Mouse (Mus musculus) forebrain, postnatal 0 days (tissue): ENCODE results near the gene Mocs3. TPM values are rescaled to one million over a fixed set of nuclear protein-coding genes. Genes with fewer than 3 reads are reported as not detected.

Source experiments
- ATAC-seq: fragments of 200-750 bp; cut with Nextera tagmentation; 2 replicates; pipeline ENCODE4 v1.8.0; 2017; ENCODE audit warnings: mild to moderate bottlenecking, moderate library complexity
- DNase-seq: peaks from one replicate; pipeline ENCODE4 v3.0.0-alpha.2; 2015
- H3K27ac ChIP-seq: fragments of 300-500 bp; sonication (generic); 2 replicates; pipeline ENCODE4 v1.5.1; 2014; ENCODE audit warnings: low read depth, mild to moderate bottlenecking, antibody characterized with exemption, low read length, moderate library complexity, mixed read lengths
- H3K27me3 ChIP-seq: fragments of 300-500 bp; sonication (generic); 2 replicates; pipeline ENCODE4 v1.6.1; 2014; ENCODE audit warnings: mild to moderate bottlenecking, low read length, mixed read lengths; ENCODE audit not compliant: insufficient read depth
- H3K36me3 ChIP-seq: fragments of 300-500 bp; sonication (generic); 2 replicates; pipeline ENCODE4 v1.6.1; 2014; ENCODE audit warnings: mild to moderate bottlenecking, moderate library complexity; ENCODE audit not compliant: insufficient read depth
- H3K4me1 ChIP-seq: fragments of 300-500 bp; sonication (generic); 2 replicates; pipeline ENCODE4 v1.6.1; 2014; ENCODE audit warnings: antibody characterized with exemption; ENCODE audit not compliant: insufficient read depth
- H3K4me2 ChIP-seq: fragments of 300-500 bp; sonication (generic); 2 replicates; pipeline ENCODE4 v1.6.1; 2014; ENCODE audit warnings: low read depth, mild to moderate bottlenecking, moderate library complexity
- H3K4me3 ChIP-seq: fragments of 300-500 bp; sonication (generic); 2 replicates; pipeline ENCODE4 v1.5.1; 2014; ENCODE audit warnings: low read depth, low read length, mixed read lengths
- H3K9ac ChIP-seq: fragments of 300-500 bp; sonication (generic); 2 replicates; pipeline ENCODE4 v1.6.1; 2014; ENCODE audit warnings: mild to moderate bottlenecking
- H3K9me3 ChIP-seq: fragments of 300-500 bp; sonication (generic); 2 replicates; pipeline ENCODE4 v1.6.1; 2016; ENCODE audit warnings: low read length
- CTCF ChIP-seq: sonication (generic); IDR thresholded peaks from 2 replicates; pipeline ENCODE4 v1.5.1; 2016; ENCODE audit warnings: antibody characterized with exemption, control low read depth, low read depth
- WGBS: fragments of 180-500 bp; shearing (Covaris S2); extraction: QIAGEN DNeasy Blood & Tissue Kit; methylation state at CpG from one replicate; pipeline ENCODE4 v1.1.7; 2014; 5-methylcytosine and 5-hydroxymethylcytosine counted together
- polyA plus RNA-seq: library from polyadenylated mRNA; unstranded; fragments of >200 nt; fragmentation: Nextera tagmentation; extraction: Ambion mirVana; gene quantifications from 2 replicates; pipeline ENCODE4 v1.2.1, GENCODE M21; 2015
- total RNA-seq: library from RNA; depleted of rRNA; stranded (reverse); fragments of >200 nt; gene quantifications from 2 replicates; pipeline ENCODE4 v1.2.3, GENCODE M21; 2014

The Mocs3 gene
- total and polyA plus RNA-seq, 2 experiments from 2014 or later, result 9.9 to 23.1 TPM

DNA sequence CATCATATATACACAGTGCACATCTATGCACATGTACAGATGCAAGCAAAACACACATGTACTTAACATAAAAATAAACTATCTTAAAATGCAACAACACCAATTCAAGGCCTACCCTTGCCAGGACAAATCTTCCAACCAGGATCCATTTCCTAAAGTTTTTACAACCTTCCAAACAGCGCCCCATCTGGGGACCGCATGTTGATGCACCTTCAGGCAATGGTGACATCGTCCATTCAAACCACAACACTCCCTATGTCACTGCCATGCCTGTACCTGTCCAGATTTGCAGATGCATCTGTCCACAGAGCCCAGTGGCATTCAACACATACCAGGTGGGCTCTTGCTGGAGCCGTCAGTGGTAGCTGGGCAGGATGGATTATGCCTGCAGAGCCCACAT, 12.9 kb downstream of the Mocs3 start:
- Histone ChIP-seq H3K9me3 (no peaks in the 10 kb centered on the region), H3K9ac (no peak overlapping the region), H3K4me1 (0 out of 2 replicates have a peak, but pooled peaks cover under 1% of the 10 kb centered on the region), H3K27me3 (no peaks in the 10 kb centered on the region), H3K4me3 (no peak overlapping the region), H3K36me3 (no peaks in the 10 kb centered on the region), H3K27ac (no peak overlapping the region), H3K4me2 (no peak overlapping the region)
- no peak for TF ChIP-seq CTCF
- 81% methylated on average over 4 of the region's 4 CpGs for WGBS
- DNase-seq (no peak), ATAC-seq (no peak)

GRCm38 (mm10) chr2:168245571-168245970, 15.1 kb downstream of the Mocs3 start:
- WGBS, result 33% methylated on average over 8 of the region's 8 CpGs

GRCm38 (mm10) chr2:168248167-168248855, 17.9 kb downstream of the Mocs3 start:
- peak; percentile 80 for ATAC-seq
- Histone ChIP-seq H3K4me2 (no peak overlapping the region), H3K9me3 (no peaks in the 10 kb centered on the region), H3K4me1 (0 out of 2 replicates have a peak, but pooled peaks cover 4% of the 10 kb centered on the region), H3K27me3 (no peaks in the 10 kb centered on the region), H3K27ac (peak overlapping the region; percentile 79), H3K4me3 (no peak overlapping the region), H3K36me3 (no peaks in the 10 kb centered on the region), H3K9ac (no peak overlapping the region)
- 33% methylated on average over 8 of the region's 8 CpGs for WGBS
- peak; percentile 79 for DNase-seq
- TF ChIP-seq CTCF, result no peak

More at GRCm38 (mm10) chr2:168245571-168245970, 15.1 kb downstream of the Mocs3 start:
- no peak overlapping the region for H3K9ac ChIP-seq
- H3K27me3 ChIP-seq, result no peaks in the 10 kb centered on the region
- 0 out of 2 replicates have a peak, but pooled peaks cover 4% of the 10 kb centered on the region for H3K4me1 ChIP-seq
- no peak overlapping the region for H3K4me2 ChIP-seq
- H3K4me3 ChIP-seq, result no peak overlapping the region
- no peaks in the 10 kb centered on the region for H3K36me3 ChIP-seq
- ATAC-seq (no peak), DNase-seq (no peak)
- H3K9me3 ChIP-seq, result no peaks in the 10 kb centered on the region
- TF ChIP-seq CTCF, result no peak
- H3K27ac ChIP-seq, result no peak overlapping the region

DNA sequence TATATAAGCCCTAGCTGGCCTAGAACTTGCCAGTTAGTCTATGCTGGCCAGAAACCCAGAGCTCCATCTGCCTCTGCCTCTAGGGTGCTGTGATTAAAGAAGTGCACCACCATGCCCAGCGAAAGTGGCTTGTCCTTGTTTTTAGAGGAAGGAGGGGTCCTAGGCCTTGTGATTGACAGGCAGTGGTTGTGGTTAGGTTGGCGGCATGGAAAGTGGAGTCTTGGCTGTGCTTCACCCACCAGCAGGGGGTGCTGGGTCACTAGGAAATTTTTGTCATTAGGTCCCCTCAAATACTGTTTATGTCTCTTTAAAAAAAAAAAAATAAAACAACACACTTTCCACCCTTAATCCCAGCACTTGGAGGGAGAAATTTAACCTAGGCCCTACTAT, 18.4 kb downstream of the Mocs3 start:
- H3K9ac ChIP-seq, result no peak overlapping the region
- H3K4me3 ChIP-seq, result no peak overlapping the region
- peak; percentile 74 for DNase-seq
- H3K4me1 ChIP-seq, result peaks cover 4% of the 10 kb centered on the region; the same call in 1 of the 2 replicates
- H3K36me3 ChIP-seq, result no peaks in the 10 kb centered on the region
- no peak overlapping the region for H3K27ac ChIP-seq
- peak; percentile 64 for TF ChIP-seq CTCF
- no peak overlapping the region for H3K4me2 ChIP-seq
- 7% methylated on average over 2 of the region's 2 CpGs for WGBS
- ATAC-seq, result peak; percentile 55
- H3K9me3 ChIP-seq, result no peaks in the 10 kb centered on the region
- H3K27me3 ChIP-seq, result no peaks in the 10 kb centered on the region

DNA sequence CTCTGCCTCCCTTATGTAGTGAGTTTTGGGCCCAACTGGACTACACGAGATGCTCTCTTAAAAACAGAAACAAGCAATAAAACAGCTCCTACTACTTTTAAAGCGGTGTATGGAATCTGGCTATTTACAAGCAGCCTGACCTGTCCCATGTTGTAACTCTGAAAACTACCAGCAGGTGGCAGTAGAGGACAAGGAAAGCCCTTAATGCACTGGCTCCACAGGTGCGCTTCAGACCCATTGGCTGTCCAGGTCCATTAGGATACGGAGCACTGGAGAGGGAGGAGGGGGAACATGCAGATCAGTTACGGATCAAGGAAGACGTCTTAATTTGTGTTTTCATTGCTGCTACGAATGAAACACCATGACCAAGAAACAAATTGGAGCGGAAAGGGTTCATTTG, 19.8 kb downstream of the Mocs3 start:
- H3K4me1 ChIP-seq, result peaks cover 6% of the 10 kb centered on the region; the same call in 1 of the 2 replicates
- H3K4me2 ChIP-seq, result no peak overlapping the region
- 13% methylated on average over 8 of the region's 8 CpGs for WGBS
- TF ChIP-seq CTCF, result peak; percentile 98
- H3K4me3 ChIP-seq, result no peak overlapping the region
- ATAC-seq (peak; percentile 21; the same call in 1 of the 2 replicates), DNase-seq (peak; percentile 95)
- no peaks in the 10 kb centered on the region for H3K27me3 ChIP-seq
- no peaks in the 10 kb centered on the region for H3K36me3 ChIP-seq
- no peak overlapping the region for H3K9ac ChIP-seq
- H3K27ac ChIP-seq, result no peak overlapping the region
- H3K9me3 ChIP-seq, result no peaks in the 10 kb centered on the region

DNA sequence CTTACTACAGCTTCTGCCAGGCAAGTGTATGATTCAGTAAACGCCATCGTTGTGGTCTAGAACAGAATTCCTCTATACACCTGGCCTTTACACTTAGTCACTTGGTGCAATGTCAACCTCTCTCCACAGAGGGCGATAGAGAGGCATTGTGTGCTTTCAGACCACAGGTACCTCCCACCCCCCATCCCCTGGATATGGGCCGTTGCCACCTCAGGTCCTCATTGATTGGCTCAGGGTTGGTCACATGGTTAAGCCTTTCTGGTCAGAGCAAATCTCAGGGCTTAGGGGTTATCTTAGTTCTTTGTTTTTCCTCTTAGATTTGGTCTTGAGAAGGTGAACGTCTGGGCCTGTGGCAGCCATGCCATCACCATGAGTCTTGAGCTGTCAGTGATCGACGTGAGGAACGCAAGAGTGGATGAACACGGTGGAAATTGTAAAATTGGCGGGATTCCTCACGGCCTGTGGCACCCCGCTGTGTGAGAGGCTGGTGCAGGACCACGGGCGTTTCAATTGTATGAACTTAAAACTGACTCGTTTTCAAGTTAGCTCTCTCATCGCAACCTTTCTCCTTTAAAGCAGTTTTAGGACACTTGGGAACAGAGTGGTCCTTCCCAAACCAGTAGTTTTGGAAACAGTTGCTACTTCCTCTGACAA, 22.3 kb downstream of the Mocs3 start:
- H3K4me3 ChIP-seq, result no peak overlapping the region
- DNase-seq (peak; percentile 66), ATAC-seq (no peak)
- H3K27me3 ChIP-seq, result no peaks in the 10 kb centered on the region
- H3K4me1 ChIP-seq, result peaks cover 6% of the 10 kb centered on the region; the same call in 1 of the 2 replicates
- H3K9ac ChIP-seq, result no peak overlapping the region
- H3K4me2 ChIP-seq, result no peak overlapping the region
- no peaks in the 10 kb centered on the region for H3K9me3 ChIP-seq
- TF ChIP-seq CTCF, result peak; percentile 77
- 11% methylated on average over 16 of the region's 16 CpGs for WGBS
- 0 out of 2 replicates have a peak overlapping the region, but pooled peaks have one; percentile 15 for H3K27ac ChIP-seq
- H3K36me3 ChIP-seq, result no peaks in the 10 kb centered on the region

GRCm38 (mm10) chr2:168253822-168254221, 23.4 kb downstream of the Mocs3 start:
- H3K4me1 ChIP-seq, result peaks cover 3% of the 10 kb centered on the region; the same call in 1 of the 2 replicates
- peak; percentile 88 for DNase-seq
- peak overlapping the region; percentile 50 for H3K27ac ChIP-seq
- H3K9ac ChIP-seq, result no peak overlapping the region
- peak; percentile 36; the same call in 1 of the 2 replicates for TF ChIP-seq CTCF
- H3K4me3 ChIP-seq, result no peak overlapping the region
- H3K36me3 ChIP-seq, result no peaks in the 10 kb centered on the region
- no peaks in the 10 kb centered on the region for H3K27me3 ChIP-seq
- WGBS, result 29% methylated on average over 7 of the region's 7 CpGs
- H3K4me2 ChIP-seq, result no peak overlapping the region
- H3K9me3 ChIP-seq, result no peaks in the 10 kb centered on the region
- peak; percentile 72 for ATAC-seq
